ENCODE assay signal across 10 mouse cellular contexts in the genomic region with DNA sequence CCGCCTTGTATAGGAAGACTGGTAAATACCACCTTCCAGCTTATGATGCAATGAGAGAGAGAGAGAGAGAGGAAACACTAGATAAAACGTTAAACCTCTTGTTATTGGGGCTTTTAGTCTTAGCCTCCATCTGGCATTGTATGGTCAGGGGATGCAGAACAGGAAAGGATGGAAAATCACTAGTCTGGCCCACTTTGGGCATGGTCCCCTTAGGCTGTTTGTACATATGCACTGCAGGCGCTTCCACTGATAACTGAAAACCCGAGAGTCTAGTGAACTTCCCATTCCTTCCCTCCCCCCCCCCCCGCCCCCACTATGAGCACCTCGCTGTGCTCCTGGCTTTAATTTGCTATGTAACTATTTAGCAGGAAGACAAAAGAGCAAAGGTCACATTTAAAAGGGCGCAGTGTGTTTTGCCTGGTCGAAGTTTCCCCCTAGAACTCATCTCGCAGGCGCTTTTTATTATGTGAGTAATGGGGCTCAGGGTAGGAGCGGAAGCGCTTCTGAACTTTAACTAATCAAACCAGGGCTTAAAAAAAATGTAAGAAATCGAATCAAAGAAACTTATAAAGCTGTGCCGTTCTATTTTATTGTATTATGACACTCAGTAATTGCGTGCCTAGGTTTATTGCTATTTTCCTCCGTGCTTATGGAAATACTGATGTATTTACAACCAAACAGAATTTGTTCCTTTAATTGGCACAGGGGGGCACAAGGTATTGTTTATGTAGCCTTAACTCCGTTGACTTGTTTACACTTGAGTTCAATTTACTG. TPM values are rescaled to one million over a fixed set of nuclear protein-coding genes. Genes with fewer than 3 reads are reported as not detected.
A peak's percentile ranks its signal among the peaks of the same experiment; 100 is the strongest.
DNase-seq lines count a peak whose midpoint lies in the region; ATAC-seq lines count a peak whose summit lies in the region.
"Had no signal": no experiment of that assay in that cellular context is flagged by ENCODE, and none has a peak within 500 bp of the region (broad histone marks: within the 10 kb centered on the region; RNA-seq: fewer than 3 reads in every experiment).

No protein-coding gene starts in this region.

- no peaks in the 10 kb centered on the region for H3K36me3 ChIP-seq in heart, embryonic 13.5 days
- no peaks in the 10 kb centered on the region for H3K36me3 ChIP-seq in embryonic facial prominence, embryonic 12.5 days
- no peaks in the 10 kb centered on the region for H3K36me3 ChIP-seq in intestine, embryonic 15.5 days
- H3K36me3 ChIP-seq in midbrain, embryonic 16.5 days (ENCODE audit: control insufficient read depth, insufficient read depth, low read length), result no peaks in the 10 kb centered on the region

- H3K4me3 ChIP-seq in heart, embryonic 13.5 days, result peak overlapping the region; percentile 31
- peak overlapping the region; percentile 19 for H3K4me3 ChIP-seq in embryonic facial prominence, embryonic 12.5 days
- H3K4me3 ChIP-seq in intestine, embryonic 15.5 days (replicated peaks), result peak overlapping the region; percentile 11; the same call in 1 of the 2 replicates
- H3K4me3 ChIP-seq in midbrain, embryonic 16.5 days (ENCODE audit: low read depth, low read length), result peak overlapping the region; percentile 9
- H3K4me3 ChIP-seq: erythroblast, embryonic 14.5 days had no signal

- H3K9ac ChIP-seq in heart, embryonic 13.5 days, result peak overlapping the region; percentile 33; the same call in 1 of the 2 replicates
- peak overlapping the region; percentile 15; the same call in 1 of the 2 replicates for H3K9ac ChIP-seq in embryonic facial prominence, embryonic 12.5 days
- no peak overlapping the region for H3K9ac ChIP-seq in intestine, embryonic 15.5 days
- H3K9ac ChIP-seq in midbrain, embryonic 16.5 days (ENCODE audit: low read depth, low read length), result no peak overlapping the region

- peaks cover 10% of the 10 kb centered on the region for H3K4me1 ChIP-seq in heart, embryonic 13.5 days
- H3K4me1 ChIP-seq in embryonic facial prominence, embryonic 12.5 days, result peaks cover 20% of the 10 kb centered on the region; the same call in 1 of the 2 replicates
- 0 out of 2 replicates have a peak, but pooled peaks cover 3% of the 10 kb centered on the region for H3K4me1 ChIP-seq in intestine, embryonic 15.5 days (replicated peaks)
- peaks cover 9% of the 10 kb centered on the region; the same call in 1 of the 2 replicates for H3K4me1 ChIP-seq in midbrain, embryonic 16.5 days (ENCODE audit: control insufficient read depth, insufficient read depth, low read length)

- H3K27me3 ChIP-seq in heart, embryonic 13.5 days (replicated peaks), result no peaks in the 10 kb centered on the region
- H3K27me3 ChIP-seq in embryonic facial prominence, embryonic 12.5 days, result no peaks in the 10 kb centered on the region
- H3K27me3 ChIP-seq in intestine, embryonic 15.5 days (replicated peaks), result no peaks in the 10 kb centered on the region
- no peaks in the 10 kb centered on the region for H3K27me3 ChIP-seq in midbrain, embryonic 16.5 days (ENCODE audit: control insufficient read depth, insufficient read depth, low read depth, low read length)
- H3K27me3 ChIP-seq: CH12.LX had no signal

- no peak for ATAC-seq in heart, embryonic 13.5 days (ENCODE audit: extremely low read depth, insufficient number of reproducible peaks, low FRiP score, low TSS enrichment)
- peak; percentile 58; the same call in 1 of the 2 replicates for ATAC-seq in embryonic facial prominence, embryonic 12.5 days (ENCODE audit: insufficient number of reproducible peaks, insufficient read depth, low FRiP score, low TSS enrichment)
- peak; percentile 82 for ATAC-seq in intestine, embryonic 15.5 days
- ATAC-seq in midbrain, embryonic 16.5 days, result peak; percentile 51; the same call in 1 of the 2 replicates

- intact Hi-C loops in heart, postnatal 25 days (cut with DNase I), result no loop called here

- peak overlapping the region; percentile 69; the same call in 1 of the 2 replicates for H3K27ac ChIP-seq in heart, embryonic 13.5 days (replicated peaks)
- H3K27ac ChIP-seq in embryonic facial prominence, embryonic 12.5 days, result peak overlapping the region; percentile 91
- no peak overlapping the region for H3K27ac ChIP-seq in intestine, embryonic 15.5 days
- H3K27ac ChIP-seq in midbrain, embryonic 16.5 days (ENCODE audit: low read length), result no peak overlapping the region

- no peaks in the 10 kb centered on the region for H3K9me3 ChIP-seq in heart, embryonic 13.5 days
- no peaks in the 10 kb centered on the region for H3K9me3 ChIP-seq in embryonic facial prominence, embryonic 12.5 days
- H3K9me3 ChIP-seq in intestine, embryonic 15.5 days, result no peaks in the 10 kb centered on the region
- no peaks in the 10 kb centered on the region for H3K9me3 ChIP-seq in midbrain, embryonic 16.5 days (replicated peaks; ENCODE audit: control insufficient read depth, low read length, poor library complexity, severe bottlenecking)

- DNase-seq in heart, postnatal 25 days (ENCODE audit: low spot score), result no peak
- DNase-seq in gastrocnemius, postnatal 10 days, result no peak
- DNase-seq in frontal cortex, postnatal 25 days (ENCODE audit: low spot score in 2 of 2), result no peak
- no peak for DNase-seq in thymus, postnatal 25 days

- peak overlapping the region; percentile 58 for H3K4me2 ChIP-seq in heart, embryonic 13.5 days
- peak overlapping the region; percentile 44 for H3K4me2 ChIP-seq in embryonic facial prominence, embryonic 12.5 days (replicated peaks)
- peak overlapping the region; percentile 52 for H3K4me2 ChIP-seq in intestine, embryonic 15.5 days (replicated peaks)
- peak overlapping the region; percentile 41 for H3K4me2 ChIP-seq in midbrain, embryonic 16.5 days (ENCODE audit: low read length)

- WGBS in heart, embryonic 13.5 days, result 24% methylated on average over 16 of the region's 17 CpGs
- 3% methylated on average over 17 of the region's 17 CpGs for WGBS in embryonic facial prominence, embryonic 12.5 days
- whole genome bisulfite sequencing in intestine, embryonic 15.5 days, result 14% methylated on average over 17 of the region's 17 CpGs
- 18% methylated on average over 17 of the region's 17 CpGs for WGBS in midbrain, embryonic 16.5 days

RNA-seq across cellular contexts. Expression of a gene that starts 40.1 kb away (rescaled TPM):
- polyA plus RNA-seq in heart, embryonic 13.5 days (2015; fragmentation: Nextera tagmentation; extraction: Ambion mirVana), result 5.8 and 6.0 TPM in 2 replicates
- 10 to 100 TPM; 18.0 to 22.8 TPM for total RNA-seq in heart, postnatal 25 days (2021)
- 34.7 and 35.9 TPM in 2 replicates for polyA plus RNA-seq in embryonic facial prominence, embryonic 12.5 days (2016; fragmentation: Nextera tagmentation; extraction: Ambion mirVana)
- 19.5 and 20.7 TPM in 2 replicates for polyA plus RNA-seq in intestine, embryonic 15.5 days (2015; fragmentation: Nextera tagmentation; extraction: Ambion mirVana)
- 2.1 and 2.7 TPM in 2 replicates for polyA plus RNA-seq in midbrain, embryonic 16.5 days (2015; fragmentation: Nextera tagmentation; extraction: Ambion mirVana)
- total RNA-seq in gastrocnemius, postnatal 10 days (2021), result 10 to 100 TPM; 15.9 to 27.6 TPM

Comparison
In these comparisons a context has a peak if more than half of its experiments do, and no peak if none do; other contexts are left out.
1. H3K27ac ChIP-seq: peak in heart, embryonic 13.5 days (single experiment) and embryonic facial prominence, embryonic 12.5 days (single experiment); none in intestine, embryonic 15.5 days (single experiment) and midbrain, embryonic 16.5 days (single experiment).
2. H3K9ac ChIP-seq: peak in heart, embryonic 13.5 days (single experiment) and embryonic facial prominence, embryonic 12.5 days (single experiment); none in intestine, embryonic 15.5 days (single experiment) and midbrain, embryonic 16.5 days (single experiment).
3. Peak in every context shown above with its lines, with median percentiles within 50 percentile points of each other: H3K4me2 ChIP-seq and H3K4me3 ChIP-seq.